Mouse (Mus musculus): ENCODE results near the gene Chchd2. TPM values are rescaled to one million over a fixed set of nuclear protein-coding genes. Genes with fewer than 3 reads are reported as not detected.

Chchd2 gene
- total and polyA plus RNA-seq, 2 experiments from 2014 or later: 889 to 905 TPM

DNA sequence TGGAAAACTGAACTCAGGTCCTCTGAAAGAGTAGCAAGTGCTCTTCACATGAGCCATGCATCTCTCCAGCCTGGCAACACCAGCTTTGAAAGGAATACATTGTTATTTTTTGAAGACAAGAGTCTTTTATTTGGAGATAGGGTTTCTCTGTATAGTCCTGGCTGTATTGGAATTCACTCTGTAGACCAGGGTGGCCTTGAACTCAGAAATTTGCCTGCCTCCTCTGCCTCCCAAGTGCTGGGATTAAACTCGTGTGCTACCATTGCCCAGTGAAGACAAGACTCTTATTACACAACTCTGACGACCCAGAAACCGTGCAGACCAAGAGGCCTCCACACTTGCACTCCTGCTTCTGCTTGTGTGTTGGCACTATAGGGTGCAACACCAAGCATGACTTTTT is 7.4 kb downstream of the Chchd2 start:
- Histone ChIP-seq H3K4me2 (ENCODE audit: low read depth) (no peak overlapping the region), H3K9ac (no peak overlapping the region), H3K27me3 (ENCODE audit: insufficient read depth, low read length) (no peaks in the 10 kb centered on the region), H3K4me3 (ENCODE audit: low read depth, low read length) (no peak overlapping the region), H3K4me1 (ENCODE audit: insufficient read depth) (no peaks in the 10 kb centered on the region), H3K9me3 (ENCODE audit: low read length) (no peaks in the 10 kb centered on the region), H3K36me3 (ENCODE audit: insufficient read depth) (peaks cover 34% of the 10 kb centered on the region), H3K27ac (ENCODE audit: low read depth, low read length) (no peak overlapping the region)
- 67% methylated on average over 3 of the region's 3 CpGs for WGBS
- TF ChIP-seq CTCF (IDR thresholded peaks at IDR 0.05; ENCODE audit: low read depth): no peak
- ATAC-seq: no peak
- no peak for DNase-seq

DNA sequence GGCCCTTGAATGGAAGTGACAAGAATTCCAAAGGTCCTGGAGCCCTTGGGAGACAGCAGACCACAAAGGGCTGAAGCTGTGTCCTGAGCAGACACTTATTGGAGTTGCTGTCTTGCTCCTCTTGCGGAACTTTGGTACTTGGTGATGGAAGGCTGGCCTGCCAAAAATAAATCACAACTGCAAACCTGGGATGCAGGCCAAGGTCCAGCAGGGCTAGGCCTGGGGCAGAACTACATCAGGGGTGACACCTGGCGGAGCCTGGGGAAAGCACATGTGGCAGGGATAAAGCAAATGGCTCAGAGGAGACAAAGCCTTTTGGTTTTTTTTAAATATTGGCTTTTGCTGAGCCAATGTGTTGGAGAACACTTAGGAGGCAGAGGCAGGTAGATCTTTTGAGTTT is 8.3 kb downstream of the Chchd2 start:
- Histone ChIP-seq H3K9me3 (ENCODE audit: low read length) (no peaks in the 10 kb centered on the region), H3K36me3 (ENCODE audit: insufficient read depth) (peaks cover 28% of the 10 kb centered on the region), H3K27ac (ENCODE audit: low read depth, low read length) (0 out of 2 replicates have a peak overlapping the region, but pooled peaks have one; percentile 9), H3K9ac (no peak overlapping the region), H3K4me1 (ENCODE audit: insufficient read depth) (no peaks in the 10 kb centered on the region), H3K27me3 (ENCODE audit: insufficient read depth, low read length) (no peaks in the 10 kb centered on the region), H3K4me3 (ENCODE audit: low read depth, low read length) (no peak overlapping the region), H3K4me2 (ENCODE audit: low read depth) (no peak overlapping the region)
- 43% methylated on average over 2 of the region's 2 CpGs for WGBS
- peak; percentile 46 for TF ChIP-seq CTCF (IDR thresholded peaks at IDR 0.05; ENCODE audit: low read depth)
- ATAC-seq: no peak
- peak; percentile 18 for DNase-seq

DNA sequence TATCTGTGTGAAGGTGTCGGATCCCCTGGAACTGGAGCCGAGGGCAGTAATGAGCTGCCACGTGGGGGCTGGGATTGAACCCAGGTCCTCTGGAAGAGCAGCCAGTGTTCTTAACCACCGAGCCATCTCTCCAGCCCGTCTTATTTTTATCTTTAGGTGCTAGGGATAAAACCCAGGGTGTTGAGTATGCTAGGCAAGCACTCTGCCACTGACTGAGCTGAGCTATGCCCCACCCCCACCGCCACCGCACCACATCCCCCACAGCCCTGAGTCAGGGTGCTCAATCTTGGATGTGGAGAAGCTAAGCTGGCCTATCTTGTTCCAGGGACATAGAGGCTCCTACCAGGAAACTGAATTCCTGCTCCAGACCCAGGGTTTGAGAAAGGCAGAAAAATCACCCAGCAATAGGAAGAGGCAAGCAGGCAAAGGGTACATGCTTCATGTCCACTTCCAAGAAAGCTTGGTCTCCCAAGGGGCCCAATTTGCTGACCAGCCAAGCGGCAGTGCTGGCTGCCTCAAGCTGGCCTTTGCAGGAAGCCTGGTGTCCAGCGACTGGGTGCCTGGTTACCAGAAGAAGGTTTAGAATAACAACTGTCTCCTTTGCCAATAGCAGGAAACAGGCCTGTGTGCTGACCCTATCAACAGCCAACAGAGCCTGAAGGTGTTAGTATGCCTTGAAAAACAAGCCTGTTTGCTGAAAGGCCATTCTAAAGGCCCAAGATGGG is 9.4 kb downstream of the Chchd2 start:
- TF ChIP-seq CTCF (IDR thresholded peaks at IDR 0.05; ENCODE audit: low read depth): no peak
- Histone ChIP-seq H3K9ac (no peak overlapping the region), H3K9me3 (ENCODE audit: low read length) (no peaks in the 10 kb centered on the region), H3K27ac (ENCODE audit: low read depth, low read length) (no peak overlapping the region), H3K36me3 (ENCODE audit: insufficient read depth) (peaks cover 23% of the 10 kb centered on the region), H3K27me3 (ENCODE audit: insufficient read depth, low read length) (no peaks in the 10 kb centered on the region), H3K4me1 (ENCODE audit: insufficient read depth) (no peaks in the 10 kb centered on the region), H3K4me2 (ENCODE audit: low read depth) (no peak overlapping the region), H3K4me3 (ENCODE audit: low read depth, low read length) (no peak overlapping the region)
- 79% methylated on average over 9 of the region's 9 CpGs for WGBS
- DNase-seq (no peak), ATAC-seq (peak; percentile 27; the same call in 1 of the 2 replicates)

DNA sequence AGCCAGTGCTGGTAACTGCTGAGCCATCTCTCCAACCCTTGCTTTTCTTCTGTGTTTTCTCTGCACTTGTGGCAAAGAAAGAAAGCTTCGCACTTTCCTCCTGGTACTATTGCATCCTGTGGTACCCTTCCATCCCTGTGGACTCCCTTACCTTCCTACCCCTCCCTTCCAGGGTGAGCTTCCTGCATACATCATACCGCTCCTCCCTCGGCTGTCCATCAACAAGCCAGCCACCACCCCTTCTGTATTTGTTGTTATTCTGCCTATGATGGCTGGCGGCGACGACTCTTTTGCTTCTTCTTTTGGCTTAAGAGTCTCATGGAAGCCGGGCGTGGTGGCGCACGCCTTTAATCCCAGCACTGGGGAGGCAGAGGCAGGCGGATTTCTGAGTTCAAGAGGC is 12.2 kb downstream of the Chchd2 start:
- Histone ChIP-seq H3K36me3 (ENCODE audit: insufficient read depth) (peaks cover 4% of the 10 kb centered on the region), H3K4me1 (ENCODE audit: insufficient read depth) (no peaks in the 10 kb centered on the region), H3K9me3 (ENCODE audit: low read length) (no peaks in the 10 kb centered on the region), H3K27me3 (ENCODE audit: insufficient read depth, low read length) (no peaks in the 10 kb centered on the region), H3K9ac (no peak overlapping the region), H3K27ac (ENCODE audit: low read depth, low read length) (no peak overlapping the region), H3K4me3 (ENCODE audit: low read depth, low read length) (no peak overlapping the region), H3K4me2 (ENCODE audit: low read depth) (no peak overlapping the region)
- no peak for DNase-seq
- WGBS: 81% methylated on average over 11 of the region's 11 CpGs
- no peak for ATAC-seq
- no peak for TF ChIP-seq CTCF (IDR thresholded peaks at IDR 0.05; ENCODE audit: low read depth)

DNA sequence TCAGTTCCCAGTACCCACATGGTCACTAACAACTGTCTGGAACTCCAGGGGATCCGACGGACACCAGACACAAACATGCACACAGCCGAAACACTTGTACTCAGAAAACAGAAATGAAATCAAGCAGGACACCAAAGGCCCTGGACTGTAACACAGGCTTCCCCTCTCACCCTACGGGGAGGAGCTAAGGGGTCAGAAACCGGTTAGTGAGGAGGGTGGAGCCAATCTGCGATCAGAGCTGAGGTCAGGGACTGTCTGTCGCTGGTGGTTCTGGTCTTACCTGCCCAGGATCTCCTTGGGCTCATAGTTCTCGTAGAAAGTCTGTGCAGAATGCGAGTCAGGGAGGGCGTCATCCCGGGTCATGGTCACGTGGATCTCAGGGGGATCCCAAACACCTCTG is 13.3 kb downstream of the Chchd2 start:
- ATAC-seq (no peak), DNase-seq (no peak)
- Histone ChIP-seq H3K4me2 (ENCODE audit: low read depth) (no peak overlapping the region), H3K4me3 (ENCODE audit: low read depth, low read length) (no peak overlapping the region), H3K9me3 (ENCODE audit: low read length) (no peaks in the 10 kb centered on the region), H3K27ac (ENCODE audit: low read depth, low read length) (no peak overlapping the region), H3K36me3 (ENCODE audit: insufficient read depth) (no peaks in the 10 kb centered on the region), H3K4me1 (ENCODE audit: insufficient read depth) (no peaks in the 10 kb centered on the region), H3K27me3 (ENCODE audit: insufficient read depth, low read length) (no peaks in the 10 kb centered on the region), H3K9ac (no peak overlapping the region)
- WGBS: 84% methylated on average over 12 of the region's 12 CpGs
- no peak for TF ChIP-seq CTCF (IDR thresholded peaks at IDR 0.05; ENCODE audit: low read depth)

DNA sequence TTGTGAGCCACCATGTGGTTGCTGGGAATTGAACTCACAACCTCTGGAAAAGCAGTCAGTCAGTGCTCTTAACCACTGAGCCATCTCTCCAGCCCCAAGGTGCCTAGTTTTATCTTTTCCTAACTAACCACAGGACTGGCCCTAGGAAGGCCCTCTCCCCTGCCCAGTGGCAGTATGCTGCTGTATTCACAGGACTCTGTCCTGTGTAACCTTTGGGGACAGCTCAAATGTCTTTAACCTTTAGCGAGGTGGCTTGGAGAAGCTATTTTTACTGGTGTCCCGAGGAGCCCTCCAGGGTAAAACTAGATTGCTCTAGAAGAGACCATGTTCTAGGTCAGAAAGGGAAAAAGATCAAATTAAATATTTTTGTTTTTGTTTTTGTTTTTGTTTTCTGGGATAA is 16.0 kb downstream of the Chchd2 start:
- 79% methylated on average over 2 of the region's 2 CpGs for WGBS

DNA sequence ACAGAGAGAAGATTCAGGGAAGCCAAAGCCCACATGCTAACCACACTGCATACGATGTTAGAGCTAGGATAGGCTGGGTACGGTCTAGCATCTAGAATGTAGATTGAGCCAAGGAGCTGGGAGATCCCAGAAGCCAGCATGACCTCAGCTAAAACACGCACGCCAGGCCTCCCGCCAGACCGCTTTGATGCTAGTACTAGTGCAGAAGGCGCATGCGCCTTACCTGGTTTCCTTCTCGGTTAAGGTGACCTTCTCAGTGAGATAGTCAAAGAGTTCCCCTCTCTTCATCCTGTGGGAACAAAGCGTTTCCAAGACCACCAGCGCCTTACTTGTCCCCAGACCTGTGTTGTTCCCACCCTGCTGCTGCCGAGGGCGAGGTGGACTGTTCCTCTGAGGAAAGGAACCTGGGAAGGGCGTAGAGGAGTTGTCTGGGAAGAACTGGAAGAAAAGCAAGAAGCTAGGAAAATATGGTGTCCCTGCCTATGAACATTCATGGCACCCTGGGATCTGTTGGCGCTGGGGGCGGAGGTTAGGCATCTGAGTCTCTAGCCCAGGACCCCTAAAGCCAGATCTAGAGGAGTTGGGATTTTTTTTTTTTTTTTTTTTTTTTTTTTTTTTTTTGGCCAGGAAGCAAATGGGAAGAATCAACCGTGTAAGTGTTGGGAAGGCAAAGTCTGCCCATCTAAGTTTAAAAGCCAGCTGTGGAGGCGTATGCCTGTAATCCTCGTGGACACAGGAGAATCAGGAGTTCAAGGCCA is 17.9 kb downstream of the Chchd2 start:
- Histone ChIP-seq H3K9me3 (ENCODE audit: low read length) (no peaks in the 10 kb centered on the region), H3K36me3 (ENCODE audit: insufficient read depth) (no peaks in the 10 kb centered on the region), H3K4me2 (ENCODE audit: low read depth) (no peak overlapping the region), H3K9ac (no peak overlapping the region), H3K4me3 (ENCODE audit: low read depth, low read length) (no peak overlapping the region), H3K27me3 (ENCODE audit: insufficient read depth, low read length) (no peaks in the 10 kb centered on the region), H3K27ac (ENCODE audit: low read depth, low read length) (no peak overlapping the region), H3K4me1 (ENCODE audit: insufficient read depth) (no peaks in the 10 kb centered on the region)
- ATAC-seq (no peak), DNase-seq (no peak)
- no peak for TF ChIP-seq CTCF (IDR thresholded peaks at IDR 0.05; ENCODE audit: low read depth)
- 90% methylated on average over 19 of the region's 19 CpGs for WGBS

More for the DNA sequence above, 16.0 kb downstream of the Chchd2 start:
- Histone ChIP-seq H3K4me2 (ENCODE audit: low read depth) (no peak overlapping the region), H3K4me1 (ENCODE audit: insufficient read depth) (no peaks in the 10 kb centered on the region), H3K36me3 (ENCODE audit: insufficient read depth) (no peaks in the 10 kb centered on the region), H3K4me3 (ENCODE audit: low read depth, low read length) (no peak overlapping the region), H3K9ac (no peak overlapping the region), H3K9me3 (ENCODE audit: low read length) (no peaks in the 10 kb centered on the region), H3K27me3 (ENCODE audit: insufficient read depth, low read length) (no peaks in the 10 kb centered on the region), H3K27ac (ENCODE audit: low read depth, low read length) (no peak overlapping the region)
- ATAC-seq (no peak), DNase-seq (no peak)
- no peak for TF ChIP-seq CTCF (IDR thresholded peaks at IDR 0.05; ENCODE audit: low read depth)
